Mouse (Mus musculus): ENCODE data around the gene Gm3336. TPM values are rescaled to one million over a fixed set of nuclear protein-coding genes. Genes with fewer than 3 reads are reported as not detected.

The Gm3336 gene
- polyA plus RNA-seq, 1 experiment from 2014 or later = not detected

- H3K9ac ChIP-seq = no peak overlapping the region
- no peaks in the 10 kb centered on the region for H3K36me3 ChIP-seq
- peaks cover 38% of the 10 kb centered on the region for H3K4me1 ChIP-seq (replicated peaks)
- WGBS = 84% methylated on average over 3 of the region's 3 CpGs
- peak overlapping the region; percentile 5; the same call in 1 of the 2 replicates for H3K4me3 ChIP-seq
- peak overlapping the region; percentile 47 for H3K27ac ChIP-seq (replicated peaks)
- no peak for ATAC-seq (ENCODE audit: low FRiP score, low read depth)
- no peaks in the 10 kb centered on the region for H3K9me3 ChIP-seq
- no peaks in the 10 kb centered on the region for H3K27me3 ChIP-seq
- peak overlapping the region; percentile 61 for H3K4me2 ChIP-seq
These were observed 15.5 kb upstream of the Gm3336 start for GRCm38 (mm10) chr8:70702842-70703182.

- peak within 1 kb of the TSS; percentile 61 for H3K4me2 ChIP-seq
- WGBS = 95% methylated on average over 3 of the region's 3 CpGs
- peaks cover 34% of the 10 kb centered on the region for H3K4me1 ChIP-seq (replicated peaks)
- no peaks in the 10 kb centered on the region for H3K36me3 ChIP-seq
- H3K9ac ChIP-seq = no peak within 1 kb of the TSS
- H3K27ac ChIP-seq (replicated peaks) = peak within 1 kb of the TSS; percentile 47
- ATAC-seq (ENCODE audit: low FRiP score, low read depth) = no peak
- no peaks in the 10 kb centered on the region for H3K27me3 ChIP-seq
- peak within 1 kb of the TSS; percentile 95; the same call in 1 of the 2 replicates for H3K4me3 ChIP-seq
- no peaks in the 10 kb centered on the region for H3K9me3 ChIP-seq
These were observed 15.1 kb upstream of the Gm3336 start, which contains the start of gene Iqcn for GRCm38 (mm10) chr8:70703287-70703686. Iqcn (plus strand) TSS chr8:70703457.

- H3K4me3 ChIP-seq = no peak overlapping the region
- H3K27ac ChIP-seq (replicated peaks) = no peak overlapping the region
- H3K36me3 ChIP-seq = no peaks in the 10 kb centered on the region
- WGBS = 92% methylated on average over 14 of the region's 14 CpGs
- no peak overlapping the region for H3K4me2 ChIP-seq
- H3K9me3 ChIP-seq = no peaks in the 10 kb centered on the region
- H3K4me1 ChIP-seq (replicated peaks) = peaks cover 8% of the 10 kb centered on the region
- ATAC-seq (ENCODE audit: low FRiP score, low read depth) = no peak
- H3K9ac ChIP-seq = no peak overlapping the region
- no peaks in the 10 kb centered on the region for H3K27me3 ChIP-seq
These were observed 10.1 kb upstream of the Gm3336 start for GRCm38 (mm10) chr8:70708281-70708680.

DNA sequence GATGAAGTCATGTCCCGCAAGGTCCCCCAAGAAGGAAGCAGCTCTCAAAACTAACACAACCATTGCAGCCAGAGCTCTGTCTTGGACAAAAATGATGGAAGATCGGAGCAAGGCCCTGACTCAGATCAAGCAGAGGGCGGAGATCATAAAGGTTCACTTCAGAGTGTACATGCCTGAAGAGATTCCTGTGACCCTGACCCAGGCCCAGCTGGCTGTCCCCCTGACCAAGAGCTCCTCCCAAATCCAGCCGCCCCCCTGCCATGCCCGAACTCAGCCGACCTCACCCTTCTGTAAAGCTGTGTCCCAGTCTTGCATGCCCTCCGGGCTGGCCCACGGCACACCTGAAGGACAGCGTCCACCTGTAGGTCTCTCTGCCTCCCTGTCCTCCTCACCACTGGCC is 8.5 kb upstream of the Gm3336 start:
- Histone ChIP-seq H3K27me3 (no peaks in the 10 kb centered on the region), H3K4me3 (no peak overlapping the region), H3K9me3 (no peaks in the 10 kb centered on the region), H3K27ac (replicated peaks) (no peak overlapping the region), H3K4me2 (no peak overlapping the region), H3K36me3 (no peaks in the 10 kb centered on the region), H3K9ac (no peak overlapping the region), H3K4me1 (replicated peaks) (no peaks in the 10 kb centered on the region)
- 89% methylated on average over 9 of the region's 9 CpGs for WGBS
- no peak for ATAC-seq (ENCODE audit: low FRiP score, low read depth)

DNA sequence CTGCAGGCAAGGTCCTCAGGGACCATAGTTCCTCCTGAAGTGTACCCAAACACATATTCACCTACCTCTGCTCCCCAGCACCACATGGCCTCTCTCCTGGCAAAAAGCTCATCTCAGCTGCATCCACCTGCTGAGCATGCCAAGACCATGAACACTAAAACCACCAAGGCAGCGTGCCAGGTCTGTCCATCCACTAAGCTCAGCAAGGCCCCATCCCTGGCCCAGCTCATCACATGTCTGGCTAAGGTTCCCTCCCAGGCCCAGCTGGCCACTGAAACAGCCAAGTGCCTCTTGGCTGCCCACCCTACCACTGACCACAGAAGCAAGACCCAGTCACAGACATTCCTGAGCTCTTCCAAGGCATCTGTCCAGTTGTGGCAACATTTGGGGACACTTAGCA is 8.0 kb upstream of the Gm3336 start:
- Histone ChIP-seq H3K27me3 (no peaks in the 10 kb centered on the region), H3K4me1 (replicated peaks) (no peaks in the 10 kb centered on the region), H3K27ac (replicated peaks) (no peak overlapping the region), H3K36me3 (no peaks in the 10 kb centered on the region), H3K4me2 (no peak overlapping the region), H3K9me3 (no peaks in the 10 kb centered on the region), H3K9ac (no peak overlapping the region), H3K4me3 (no peak overlapping the region)
- ATAC-seq (ENCODE audit: low FRiP score, low read depth) = no peak
- 86% methylated on average over 1 of the region's 1 CpGs for WGBS

DNA sequence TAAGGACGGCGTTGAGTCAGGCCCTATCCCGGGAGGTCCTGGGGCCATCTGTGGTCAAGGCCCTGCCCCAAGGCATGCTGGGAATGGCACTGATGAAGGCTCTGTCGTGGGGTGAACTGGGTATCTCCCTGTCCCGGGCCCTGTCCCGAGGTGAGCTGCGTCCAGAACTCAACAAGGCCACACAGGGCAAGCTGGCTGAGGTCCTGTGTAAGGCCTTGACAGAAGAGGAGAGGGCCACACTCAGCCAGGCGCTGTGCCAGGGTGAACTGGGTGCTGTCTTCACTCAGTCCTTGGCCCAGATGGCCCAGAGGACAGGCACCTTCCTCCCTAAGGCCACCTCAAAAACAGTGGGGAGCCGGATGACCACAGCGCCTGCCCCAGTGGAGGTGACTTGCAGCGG is 7.3 kb upstream of the Gm3336 start:
- Histone ChIP-seq H3K27ac (replicated peaks) (no peak overlapping the region), H3K9ac (no peak overlapping the region), H3K4me3 (no peak overlapping the region), H3K4me1 (replicated peaks) (no peaks in the 10 kb centered on the region), H3K36me3 (no peaks in the 10 kb centered on the region), H3K27me3 (no peaks in the 10 kb centered on the region), H3K4me2 (no peak overlapping the region), H3K9me3 (no peaks in the 10 kb centered on the region)
- WGBS = 86% methylated on average over 11 of the region's 11 CpGs
- no peak for ATAC-seq (ENCODE audit: low FRiP score, low read depth)

GRCm38 (mm10) chr8:70713991-70714390 is 4.4 kb upstream of the Gm3336 start:
- Histone ChIP-seq H3K4me1 (replicated peaks) (no peaks in the 10 kb centered on the region), H3K36me3 (no peaks in the 10 kb centered on the region), H3K27me3 (no peaks in the 10 kb centered on the region), H3K4me3 (no peak overlapping the region), H3K4me2 (no peak overlapping the region), H3K9ac (no peak overlapping the region), H3K9me3 (no peaks in the 10 kb centered on the region), H3K27ac (replicated peaks) (no peak overlapping the region)
- 75% methylated on average over 7 of the region's 7 CpGs for WGBS
- no peak for ATAC-seq (ENCODE audit: low FRiP score, low read depth)

- Histone ChIP-seq H3K4me2 (no peak overlapping the region), H3K27me3 (no peaks in the 10 kb centered on the region), H3K9ac (no peak overlapping the region), H3K27ac (replicated peaks) (no peak overlapping the region), H3K36me3 (no peaks in the 10 kb centered on the region), H3K4me3 (no peak overlapping the region), H3K4me1 (replicated peaks) (no peaks in the 10 kb centered on the region), H3K9me3 (no peaks in the 10 kb centered on the region)
- no peak for ATAC-seq (ENCODE audit: low FRiP score, low read depth)
- 62% methylated on average over 2 of the region's 2 CpGs for WGBS
These were observed 3.3 kb upstream of the Gm3336 start for GRCm38 (mm10) chr8:70715086-70715485.

DNA sequence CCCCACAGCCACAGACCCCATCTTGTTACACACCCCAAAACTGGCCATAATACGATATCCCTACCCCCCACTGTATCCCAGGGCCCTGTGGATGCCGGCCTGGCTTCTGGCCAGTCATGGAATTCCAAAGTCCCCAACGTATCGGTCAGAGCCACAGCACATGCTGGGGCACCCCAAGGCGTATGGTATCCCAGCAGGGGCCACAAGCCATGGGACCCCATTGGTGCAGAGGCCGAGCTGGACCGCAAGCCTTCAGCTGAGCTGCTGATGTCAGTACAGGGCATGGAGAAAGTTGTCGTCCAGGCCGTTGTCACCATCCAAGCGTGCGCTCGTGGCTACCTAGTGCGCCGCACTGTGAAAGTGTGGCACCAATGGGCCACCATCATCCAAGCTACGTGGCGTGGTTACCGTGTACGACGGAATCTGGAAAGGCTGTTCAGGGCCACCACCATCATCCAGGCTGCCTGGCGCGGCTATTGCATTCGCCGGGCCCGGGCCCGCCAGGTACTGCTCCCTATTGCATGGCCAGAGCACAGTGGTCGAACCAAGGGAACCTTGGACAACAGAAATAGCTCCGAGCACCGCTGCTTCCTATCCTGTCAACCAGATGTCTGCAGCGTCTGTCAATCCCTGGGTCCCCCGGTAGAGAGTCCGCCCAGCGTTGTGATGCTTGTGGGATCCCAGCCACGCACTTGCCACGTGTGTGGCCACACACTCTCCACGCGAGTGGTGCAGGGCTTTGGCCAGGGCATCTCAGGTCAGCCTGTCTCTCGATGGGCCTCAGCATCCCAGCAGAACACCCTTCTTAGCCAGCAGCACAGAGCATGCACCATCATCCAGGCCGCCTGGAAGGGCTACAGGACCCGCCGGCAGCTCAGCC is 1.6 kb upstream of the Gm3336 start:
- Histone ChIP-seq H3K9me3 (no peaks in the 10 kb centered on the region), H3K4me1 (replicated peaks) (no peaks in the 10 kb centered on the region), H3K4me3 (no peak overlapping the region), H3K4me2 (no peak overlapping the region), H3K9ac (no peak overlapping the region), H3K27ac (replicated peaks) (no peak overlapping the region), H3K27me3 (no peaks in the 10 kb centered on the region), H3K36me3 (no peaks in the 10 kb centered on the region)
- WGBS = 87% methylated on average over 40 of the region's 40 CpGs
- no peak for ATAC-seq (ENCODE audit: low FRiP score, low read depth)

DNA sequence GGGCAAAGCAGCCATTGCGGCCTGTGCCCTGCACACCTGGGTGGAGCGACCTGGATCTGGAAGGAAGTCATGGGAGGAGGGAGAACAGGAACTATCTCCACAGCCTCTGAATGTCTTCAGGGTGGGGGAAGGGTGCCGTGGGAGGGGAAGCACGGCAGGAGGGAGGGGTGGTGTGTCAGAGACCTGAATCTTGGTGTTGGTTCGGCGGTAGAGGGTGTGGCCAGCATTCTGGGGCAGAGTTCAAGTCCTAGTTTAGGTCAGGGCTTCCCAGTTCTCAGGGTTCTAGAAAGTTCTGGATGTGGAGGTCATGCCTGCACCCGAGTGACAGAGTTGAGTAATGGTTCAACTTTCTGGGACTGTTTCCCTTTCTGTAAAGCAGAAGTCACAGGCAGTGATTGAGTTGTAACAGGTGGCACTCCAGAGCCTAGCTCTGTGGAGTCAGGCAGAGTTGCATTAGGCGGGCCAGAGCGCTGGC is 1.5 kb downstream of the Gm3336 start:
- no peak overlapping the region for H3K4me3 ChIP-seq
- no peaks in the 10 kb centered on the region for H3K36me3 ChIP-seq
- H3K27ac ChIP-seq (replicated peaks) = no peak overlapping the region
- 69% methylated on average over 9 of the region's 9 CpGs for WGBS
- H3K9ac ChIP-seq = no peak overlapping the region
- no peak for ATAC-seq (ENCODE audit: low FRiP score, low read depth)
- no peak overlapping the region for H3K4me2 ChIP-seq
- no peaks in the 10 kb centered on the region for H3K9me3 ChIP-seq
- H3K27me3 ChIP-seq = no peaks in the 10 kb centered on the region
- no peaks in the 10 kb centered on the region for H3K4me1 ChIP-seq (replicated peaks)

DNA sequence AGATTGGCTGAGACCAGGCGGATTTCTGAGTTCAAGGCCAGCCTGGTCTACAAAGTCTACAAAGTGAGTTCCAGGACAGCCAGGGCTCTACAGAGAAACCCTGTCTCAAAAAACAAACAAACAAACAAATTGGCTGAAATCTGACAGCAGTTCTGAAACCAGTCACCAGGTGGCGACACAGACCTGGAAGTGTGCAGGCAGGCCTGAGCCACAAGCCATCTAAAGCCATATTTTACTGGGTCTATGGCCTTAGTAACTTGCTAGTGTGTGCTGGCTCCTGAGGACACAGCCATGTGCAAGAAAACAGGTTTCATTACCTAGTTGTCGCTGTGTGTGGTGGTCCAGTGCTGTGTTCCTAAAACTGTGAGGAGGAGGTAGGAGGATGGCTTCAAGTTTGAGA is 2.4 kb downstream of the Gm3336 start:
- Histone ChIP-seq H3K36me3 (no peaks in the 10 kb centered on the region), H3K27me3 (no peaks in the 10 kb centered on the region), H3K4me2 (no peak overlapping the region), H3K27ac (replicated peaks) (no peak overlapping the region), H3K4me3 (no peak overlapping the region), H3K9ac (no peak overlapping the region), H3K9me3 (no peaks in the 10 kb centered on the region), H3K4me1 (replicated peaks) (no peaks in the 10 kb centered on the region)
- WGBS = 7% methylated on average over 3 of the region's 3 CpGs
- ATAC-seq (ENCODE audit: low FRiP score, low read depth) = peak; percentile 74

DNA sequence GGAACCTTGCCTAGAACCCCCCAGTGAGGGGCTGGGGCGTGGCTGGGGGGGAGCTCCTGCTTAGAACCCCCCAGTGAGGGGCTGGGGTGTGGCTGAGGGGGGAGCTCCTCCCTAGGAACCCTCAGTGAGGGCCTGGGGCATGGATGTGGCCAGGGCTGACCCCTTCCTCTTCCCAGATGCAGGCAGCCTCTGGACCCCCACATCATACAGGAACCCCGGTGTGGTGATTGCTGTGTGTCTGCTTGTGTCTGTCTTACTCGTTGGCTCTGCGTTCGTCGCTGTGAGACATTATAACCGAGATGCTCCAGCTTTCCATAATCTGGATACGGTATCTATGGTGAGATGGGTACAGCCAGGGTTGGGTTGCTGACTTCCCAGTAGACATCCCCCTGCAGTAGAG is 3.3 kb downstream of the Gm3336 start:
- no peak for ATAC-seq (ENCODE audit: low FRiP score, low read depth)
- no peak overlapping the region for H3K4me3 ChIP-seq
- WGBS = 91% methylated on average over 8 of the region's 8 CpGs

More for the DNA sequence above, 3.3 kb downstream of the Gm3336 start:
- no peaks in the 10 kb centered on the region for H3K36me3 ChIP-seq
- H3K4me2 ChIP-seq = no peak overlapping the region
- no peaks in the 10 kb centered on the region for H3K4me1 ChIP-seq (replicated peaks)
- no peaks in the 10 kb centered on the region for H3K9me3 ChIP-seq
- H3K27me3 ChIP-seq = no peaks in the 10 kb centered on the region
- no peak overlapping the region for H3K27ac ChIP-seq (replicated peaks)
- no peak overlapping the region for H3K9ac ChIP-seq

Data from hindbrain, embryonic 15.5 days (tissue).